Mouse (Mus musculus): ENCODE measurements at regions not wholly inside any gene's neighbourhood (a gene's known extent, or its start where the extent isn't known, plus 50 kb on each side); places are given as distances from the start of the nearest gene placed in this dataset.

DNA sequence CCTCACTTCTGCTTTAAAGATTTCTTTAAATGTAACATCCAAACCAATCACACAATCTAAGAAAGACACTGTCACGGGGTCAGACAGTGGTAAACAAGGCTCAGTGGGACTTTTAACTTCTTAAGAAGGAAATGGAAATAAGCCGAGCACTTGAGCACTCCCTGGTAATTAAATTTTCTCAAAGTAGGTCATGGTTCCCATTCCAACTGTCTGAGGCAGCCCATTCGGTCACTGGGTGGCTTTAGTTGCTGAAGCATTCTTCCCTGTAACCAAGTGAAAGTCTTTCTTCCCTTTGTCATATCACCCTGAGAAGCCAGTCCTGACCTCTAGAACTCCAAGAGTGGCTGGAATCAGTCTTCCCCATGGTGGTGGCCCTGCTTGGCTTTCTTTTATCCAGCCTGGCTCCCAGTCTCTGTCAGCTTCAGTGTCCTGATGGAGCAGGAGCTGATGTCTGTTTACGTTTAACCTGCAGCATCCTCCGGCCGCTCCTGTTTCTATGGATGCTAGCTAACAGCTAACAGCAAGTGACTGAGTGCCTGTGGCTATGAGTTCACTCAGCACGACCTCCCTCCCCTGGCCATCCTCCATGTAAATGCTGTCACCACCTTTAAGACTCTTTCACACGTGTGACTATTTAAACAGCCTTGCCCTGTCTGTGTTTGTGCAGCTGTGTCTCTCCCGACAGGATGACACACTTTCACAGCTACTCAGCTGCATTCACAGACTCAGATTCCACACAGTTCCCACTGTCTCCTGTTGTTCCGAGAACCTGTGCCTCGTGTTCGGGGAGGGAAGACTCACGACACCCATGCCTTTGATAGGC, 82.0 kb upstream of the Pabpc6 start:
- TF ChIP-seq CTCF (IDR thresholded peaks at IDR 0.05; ENCODE audit: borderline replicate concordance, insufficient read depth, low read length) (no peak), POLR2A (IDR thresholded peaks at IDR 0.05; ENCODE audit: low read depth, low read length) (no peak)
- Histone ChIP-seq H3K4me3 (ENCODE audit: insufficient read depth, low read length) (no peak overlapping the region), H3K27ac (ENCODE audit: insufficient read depth, low read length) (no peak overlapping the region), H3K4me1 (ENCODE audit: control insufficient read depth, insufficient read depth, low read length) (no peaks in the 10 kb centered on the region; the same call in 1 of the 2 replicates)

DNA sequence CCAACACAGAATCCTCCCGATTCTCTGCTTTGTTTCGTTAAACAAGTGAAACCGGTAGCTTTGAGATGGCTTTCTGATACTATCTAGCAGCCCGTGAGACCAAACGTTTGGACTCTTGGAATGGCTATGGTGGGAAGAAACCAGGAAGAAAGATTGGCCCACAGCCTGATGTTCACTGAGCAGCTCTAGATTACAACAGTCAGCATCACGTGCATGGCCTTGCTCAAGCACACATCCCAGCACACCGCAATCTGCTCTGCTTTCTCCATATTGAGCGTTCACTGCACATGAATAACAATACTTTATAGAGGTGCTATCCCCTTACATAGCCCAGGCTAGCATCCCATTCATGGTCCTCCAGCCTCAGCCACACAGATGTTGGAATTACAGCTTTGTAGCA, 80.5 kb upstream of the Pabpc6 start:
- no peaks in the 10 kb centered on the region; the same call in 1 of the 2 replicates for H3K4me1 ChIP-seq (ENCODE audit: control insufficient read depth, insufficient read depth, low read length)
- no peak overlapping the region for H3K27ac ChIP-seq (ENCODE audit: insufficient read depth, low read length)
- H3K4me3 ChIP-seq (ENCODE audit: insufficient read depth, low read length) = no peak overlapping the region
- no peak for TF ChIP-seq POLR2A (IDR thresholded peaks at IDR 0.05; ENCODE audit: low read depth, low read length)
- no peak for TF ChIP-seq CTCF (IDR thresholded peaks at IDR 0.05; ENCODE audit: borderline replicate concordance, insufficient read depth, low read length)

GRCm38 (mm10) chr17:9749301-9749700, 79.8 kb upstream of the Pabpc6 start:
- Histone ChIP-seq H3K4me3 (ENCODE audit: insufficient read depth, low read length) (no peak overlapping the region), H3K27ac (ENCODE audit: insufficient read depth, low read length) (no peak overlapping the region), H3K4me1 (ENCODE audit: control insufficient read depth, insufficient read depth, low read length) (no peaks in the 10 kb centered on the region; the same call in 1 of the 2 replicates)
- TF ChIP-seq POLR2A (IDR thresholded peaks at IDR 0.05; ENCODE audit: low read depth, low read length) = no peak
- no peak for TF ChIP-seq CTCF (IDR thresholded peaks at IDR 0.05; ENCODE audit: borderline replicate concordance, insufficient read depth, low read length)

GRCm38 (mm10) chr17:9747893-9748292, 78.4 kb upstream of the Pabpc6 start:
- Histone ChIP-seq H3K27ac (ENCODE audit: insufficient read depth, low read length) (no peak overlapping the region), H3K4me3 (ENCODE audit: insufficient read depth, low read length) (no peak overlapping the region), H3K4me1 (ENCODE audit: control insufficient read depth, insufficient read depth, low read length) (no peaks in the 10 kb centered on the region; the same call in 1 of the 2 replicates)
- no peak for TF ChIP-seq POLR2A (IDR thresholded peaks at IDR 0.05; ENCODE audit: low read depth, low read length)
- TF ChIP-seq CTCF (IDR thresholded peaks at IDR 0.05; ENCODE audit: borderline replicate concordance, insufficient read depth, low read length) = no peak

DNA sequence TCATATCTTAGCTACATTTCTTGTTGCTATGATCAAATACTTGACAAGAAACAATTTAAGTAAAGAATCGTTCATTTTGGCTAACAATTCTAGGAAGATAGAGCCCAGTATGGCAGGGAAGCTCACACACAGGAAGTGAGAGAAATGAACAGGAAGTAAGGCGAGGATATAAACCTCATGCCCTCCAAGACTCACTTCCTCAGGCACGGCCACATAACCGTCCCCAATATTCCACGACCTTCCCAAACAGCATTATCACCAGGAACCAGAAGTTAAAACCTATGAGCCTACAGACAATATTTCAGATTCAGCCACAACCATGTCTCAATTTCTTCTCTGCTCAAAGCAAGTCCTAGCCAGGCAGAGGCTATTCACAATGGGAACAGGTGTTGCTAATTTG, 73.8 kb upstream of the Pabpc6 start:
- Histone ChIP-seq H3K4me1 (ENCODE audit: control insufficient read depth, insufficient read depth, low read length) (no peaks in the 10 kb centered on the region; the same call in 1 of the 2 replicates), H3K27ac (ENCODE audit: insufficient read depth, low read length) (no peak overlapping the region), H3K4me3 (ENCODE audit: insufficient read depth, low read length) (no peak overlapping the region)
- TF ChIP-seq POLR2A (IDR thresholded peaks at IDR 0.05; ENCODE audit: low read depth, low read length) = no peak
- TF ChIP-seq CTCF (IDR thresholded peaks at IDR 0.05; ENCODE audit: borderline replicate concordance, insufficient read depth, low read length) = no peak

DNA sequence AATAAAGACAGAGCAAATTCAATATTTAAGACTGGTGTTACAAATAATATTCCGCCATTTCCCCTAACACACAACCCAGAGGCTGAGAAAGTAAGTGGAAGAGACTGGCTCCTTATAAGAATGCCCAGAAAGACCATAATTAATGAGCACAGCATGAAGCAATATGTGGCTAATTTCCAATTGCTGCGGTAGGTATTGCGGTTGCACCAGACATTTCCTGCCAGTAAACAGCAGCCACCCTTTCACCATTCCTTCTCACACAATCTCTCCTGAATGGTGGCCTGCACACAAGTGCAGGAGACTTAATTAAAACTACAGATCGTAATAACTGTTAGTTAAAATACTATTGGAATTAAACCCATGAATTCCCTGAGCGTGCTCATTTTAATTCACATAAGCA, 71.8 kb upstream of the Pabpc6 start:
- TF ChIP-seq CTCF (IDR thresholded peaks at IDR 0.05; ENCODE audit: borderline replicate concordance, insufficient read depth, low read length) = no peak
- no peak for TF ChIP-seq POLR2A (IDR thresholded peaks at IDR 0.05; ENCODE audit: low read depth, low read length)
- Histone ChIP-seq H3K27ac (ENCODE audit: insufficient read depth, low read length) (no peak overlapping the region), H3K4me1 (ENCODE audit: control insufficient read depth, insufficient read depth, low read length) (no peaks in the 10 kb centered on the region), H3K4me3 (ENCODE audit: insufficient read depth, low read length) (no peak overlapping the region)

DNA sequence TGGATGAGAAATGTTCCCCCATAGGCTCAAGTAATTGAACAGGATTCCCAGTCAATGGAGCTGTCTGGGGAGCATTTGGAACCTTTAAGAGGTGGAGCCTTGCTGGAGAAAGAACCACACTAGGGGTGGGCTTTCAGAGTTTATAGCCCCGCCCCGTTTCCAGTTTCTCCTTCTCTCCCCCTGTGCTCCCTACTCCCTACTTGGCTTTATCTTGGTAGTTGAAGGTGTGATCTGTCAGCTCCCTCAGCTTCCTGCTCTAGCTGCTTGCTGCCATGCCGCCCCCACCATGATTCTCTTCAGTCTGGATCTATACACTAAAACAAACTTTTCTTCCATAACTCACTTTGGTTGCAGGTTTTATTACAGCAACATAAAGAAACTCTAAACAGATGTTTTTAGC, 59.5 kb upstream of the Pabpc6 start:
- Histone ChIP-seq H3K4me3 (ENCODE audit: insufficient read depth, low read length) (no peak overlapping the region), H3K27ac (ENCODE audit: insufficient read depth, low read length) (no peak overlapping the region), H3K4me1 (ENCODE audit: control insufficient read depth, insufficient read depth, low read length) (no peaks in the 10 kb centered on the region)
- TF ChIP-seq CTCF (IDR thresholded peaks at IDR 0.05; ENCODE audit: borderline replicate concordance, insufficient read depth, low read length) (no peak), POLR2A (IDR thresholded peaks at IDR 0.05; ENCODE audit: low read depth, low read length) (no peak)

DNA sequence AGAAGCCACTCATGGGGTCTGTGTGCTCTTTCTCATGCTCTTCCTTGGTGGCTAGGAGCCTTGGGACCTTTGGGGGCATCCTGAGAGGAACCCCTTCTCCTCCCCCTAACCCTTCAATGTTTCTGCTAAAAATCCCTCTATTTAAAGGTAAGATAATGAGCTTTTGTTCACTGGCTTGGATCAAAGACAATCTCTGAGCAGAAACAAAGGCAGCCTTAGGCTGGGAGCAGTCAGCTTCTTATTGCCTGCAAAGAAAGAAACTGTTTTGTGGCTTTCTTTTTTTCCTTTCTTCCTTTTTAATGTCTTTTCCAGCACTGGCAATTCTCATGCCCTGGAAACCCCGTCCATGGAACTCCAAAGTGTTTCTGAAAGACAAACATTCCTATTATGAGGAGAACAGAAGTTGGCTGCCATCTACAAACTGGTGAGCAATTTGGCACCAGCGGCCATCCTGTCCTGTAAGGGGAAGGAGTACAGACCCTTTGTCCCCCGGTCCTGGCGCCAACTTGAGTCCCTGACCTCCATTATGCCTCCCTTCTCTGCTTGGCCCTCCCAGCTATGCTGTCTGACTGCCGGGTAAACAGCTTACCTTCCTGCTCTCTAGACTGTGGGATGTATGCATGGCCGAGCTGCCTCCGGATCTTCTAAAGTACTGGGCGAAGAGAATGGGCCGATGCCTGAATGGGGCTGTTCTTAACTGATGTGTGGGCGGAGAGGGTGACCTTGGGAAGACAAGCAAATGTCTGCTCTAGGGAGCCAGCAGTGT, 56.4 kb upstream of the Pabpc6 start:
- Histone ChIP-seq H3K4me1 (ENCODE audit: control insufficient read depth, insufficient read depth, low read length) (no peaks in the 10 kb centered on the region), H3K27ac (ENCODE audit: insufficient read depth, low read length) (no peak overlapping the region), H3K4me3 (ENCODE audit: insufficient read depth, low read length) (no peak overlapping the region)
- TF ChIP-seq CTCF (IDR thresholded peaks at IDR 0.05; ENCODE audit: borderline replicate concordance, insufficient read depth, low read length) (no peak), POLR2A (IDR thresholded peaks at IDR 0.05; ENCODE audit: low read depth, low read length) (no peak)

GRCm38 (mm10) chr17:9723484-9723883, 54.0 kb upstream of the Pabpc6 start:
- Histone ChIP-seq H3K4me1 (ENCODE audit: control insufficient read depth, insufficient read depth, low read length) (no peaks in the 10 kb centered on the region), H3K4me3 (ENCODE audit: insufficient read depth, low read length) (no peak overlapping the region), H3K27ac (ENCODE audit: insufficient read depth, low read length) (no peak overlapping the region)
- TF ChIP-seq CTCF (IDR thresholded peaks at IDR 0.05; ENCODE audit: borderline replicate concordance, insufficient read depth, low read length) (no peak), POLR2A (IDR thresholded peaks at IDR 0.05; ENCODE audit: low read depth, low read length) (no peak)

GRCm38 (mm10) chr17:9722709-9723108, 53.2 kb upstream of the Pabpc6 start:
- no peak overlapping the region for H3K27ac ChIP-seq (ENCODE audit: insufficient read depth, low read length)
- no peak overlapping the region for H3K4me3 ChIP-seq (ENCODE audit: insufficient read depth, low read length)
- no peaks in the 10 kb centered on the region for H3K4me1 ChIP-seq (ENCODE audit: control insufficient read depth, insufficient read depth, low read length)
- no peak for TF ChIP-seq POLR2A (IDR thresholded peaks at IDR 0.05; ENCODE audit: low read depth, low read length)
- no peak for TF ChIP-seq CTCF (IDR thresholded peaks at IDR 0.05; ENCODE audit: borderline replicate concordance, insufficient read depth, low read length)

Measured in embryonic fibroblast, embryonic 13.5 days (primary cell).